Mouse (Mus musculus) inflammation-experienced regulatory T-cells, adult 6 months (primary cell): Measurements from ENCODE around the gene Bin2. TPM values are rescaled to one million over a fixed set of nuclear protein-coding genes. Genes with fewer than 3 reads are reported as not detected.

ENCODE experiments used
- ATAC-seq: one replicate; pipeline ENCODE4 v1.8.0; 2017
- polyA plus RNA-seq, 3 experiments: library from polyadenylated mRNA; unstranded; fragments of 100-300 nt; shearing (Covaris generic); gene quantifications; one replicate each; pipeline ENCODE4 v1.2.1; 2017

Bin2 gene
- polyA plus RNA-seq, 3 experiments from 2014 or later, result 292 to 493 (median 317) TPM

DNA sequence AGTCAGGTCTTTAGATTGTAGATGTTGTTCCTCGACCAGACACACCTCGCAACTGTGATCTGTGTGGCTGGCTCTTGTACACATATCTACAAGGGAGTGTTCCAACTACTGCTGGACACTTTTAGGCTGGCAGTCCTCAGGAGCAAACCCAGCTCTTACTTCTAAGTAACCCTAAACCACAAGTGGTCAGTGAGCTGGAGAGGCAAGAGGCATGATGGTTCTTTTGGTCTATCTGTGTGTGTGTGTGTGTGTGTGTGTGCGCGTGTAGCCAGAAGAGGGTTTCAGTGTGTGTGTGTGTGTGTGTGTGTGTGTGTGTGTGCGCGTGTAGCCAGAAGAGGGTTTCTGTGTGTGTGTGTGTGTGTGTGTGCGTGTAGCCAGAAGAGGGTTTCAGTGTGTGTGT is 26.9 kb downstream of the Bin2 start:
- no peak for ATAC-seq

DNA sequence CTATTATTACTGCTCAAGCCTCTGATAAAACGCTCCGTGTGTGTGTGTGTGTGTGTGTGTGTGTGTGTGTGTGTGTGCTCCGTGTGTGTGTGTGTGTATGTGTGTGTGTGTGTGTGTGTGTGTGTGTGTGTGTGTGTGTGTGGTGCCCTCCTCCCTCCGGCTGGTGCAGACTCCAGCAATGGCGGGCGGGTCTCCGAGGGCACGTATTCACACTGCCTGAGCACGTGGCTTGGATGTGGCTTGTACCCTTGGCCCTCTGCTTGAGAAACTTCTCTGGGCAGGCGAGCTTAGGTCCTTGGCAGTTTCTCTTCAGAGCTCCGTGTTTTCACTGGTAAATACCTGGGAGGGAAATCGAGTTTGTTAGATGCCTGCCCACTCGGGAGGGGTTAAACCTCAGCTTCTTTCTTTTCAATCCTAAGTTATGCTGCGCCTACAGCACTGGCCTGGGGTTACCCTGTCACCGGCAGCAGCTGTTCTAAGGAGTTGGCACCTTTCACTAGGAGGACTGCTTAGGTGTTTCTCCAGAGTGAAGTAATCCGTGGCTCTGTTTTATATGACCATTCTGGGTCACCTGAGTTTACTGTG is 28.0 kb downstream of the Bin2 start:
- ATAC-seq, result no peak

DNA sequence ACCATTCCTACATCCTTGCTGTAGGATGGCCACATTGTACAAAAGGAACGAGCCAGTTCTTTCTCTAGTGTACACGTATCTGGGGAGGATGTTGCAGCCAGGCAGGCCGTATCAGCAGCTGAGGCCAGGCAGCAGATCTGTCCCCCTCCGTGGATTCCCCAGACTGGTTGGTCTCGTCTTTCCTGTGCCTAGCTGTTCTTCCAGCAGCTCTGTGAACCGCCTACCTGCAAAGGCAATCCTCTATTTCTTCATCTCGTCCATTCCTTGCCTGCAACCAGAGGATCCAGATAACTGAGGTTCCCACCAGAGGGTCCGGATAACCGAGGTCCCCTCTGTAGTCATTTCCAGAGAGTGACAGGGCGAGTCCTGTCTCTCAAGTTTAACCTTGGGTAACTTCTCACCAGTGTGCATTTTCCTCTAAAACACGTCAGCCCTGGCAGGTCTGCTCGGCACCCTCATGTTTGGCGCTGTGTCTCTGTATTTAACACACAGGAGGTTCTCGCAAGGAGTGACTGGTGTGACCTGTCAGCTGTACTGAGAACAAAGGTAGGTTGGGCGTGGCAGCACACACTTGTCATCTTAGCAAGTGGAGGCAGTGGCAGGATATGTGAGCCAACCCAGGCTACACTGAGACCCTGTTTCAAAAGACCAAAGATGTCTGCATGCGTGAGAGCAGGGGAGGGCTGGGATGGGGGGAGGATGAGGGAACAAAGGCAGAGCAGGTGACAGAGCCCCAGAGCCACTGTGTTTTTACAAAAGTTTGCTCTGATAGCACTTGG is 29.2 kb downstream of the Bin2 start:
- no peak for ATAC-seq

DNA sequence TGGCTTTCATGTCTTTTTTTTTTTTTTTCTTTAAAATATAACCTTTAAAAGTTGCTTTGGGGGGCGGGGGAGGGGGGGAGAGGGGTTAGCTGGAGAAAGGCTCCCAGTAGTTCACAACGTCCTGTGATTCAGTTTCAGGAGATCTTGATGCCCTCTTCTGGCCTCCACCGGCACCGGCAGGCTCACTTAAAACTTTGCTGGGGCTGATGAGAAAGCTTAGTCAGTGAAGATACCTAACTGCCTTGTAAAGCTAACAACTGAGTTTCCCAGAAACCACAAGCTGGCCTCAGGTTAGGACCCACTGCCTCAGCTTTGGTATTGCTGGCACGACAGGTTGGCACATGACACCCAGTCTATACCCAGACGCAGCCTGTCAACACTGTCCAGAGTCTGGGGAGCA is 31.7 kb downstream of the Bin2 start:
- peak; percentile 57 for ATAC-seq

DNA sequence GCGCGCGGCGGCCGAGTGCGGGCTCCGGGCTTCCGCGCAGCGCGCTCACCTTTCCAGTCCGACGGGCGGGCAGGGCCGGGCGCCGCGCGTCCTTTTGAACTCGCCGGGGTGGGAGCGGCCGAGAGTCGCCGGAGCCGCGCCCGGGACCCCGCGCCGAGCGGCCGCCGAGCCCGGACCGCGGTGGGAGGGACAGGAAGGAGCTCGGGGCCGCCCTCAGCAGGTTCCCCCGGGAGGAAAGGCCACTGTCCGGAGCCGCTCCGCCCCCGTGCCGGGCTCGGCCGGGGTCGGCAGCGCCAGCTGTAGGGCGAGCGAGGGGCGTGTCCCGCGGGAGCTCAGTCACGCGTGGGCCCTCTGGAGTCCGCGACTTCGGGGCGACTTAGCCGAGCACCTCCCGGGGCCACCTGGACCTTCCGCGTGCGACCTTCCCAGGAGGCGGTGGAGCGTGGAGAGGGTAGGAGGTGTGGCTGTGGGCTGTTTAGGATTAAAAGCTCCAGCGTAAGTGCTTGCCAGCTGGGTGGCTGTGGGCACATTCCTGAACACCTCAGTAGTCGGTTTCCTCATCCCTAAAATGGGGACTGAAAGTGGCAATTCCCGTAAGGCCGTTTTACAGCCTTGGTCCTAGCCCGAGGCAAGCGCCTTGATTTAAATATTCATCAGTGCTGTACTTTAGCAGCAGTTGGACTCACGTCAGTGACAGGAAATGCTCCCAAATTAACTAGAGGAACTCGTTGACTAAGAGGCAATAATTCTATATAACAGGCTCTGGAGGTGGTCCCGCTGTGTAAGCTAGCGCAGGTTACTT is 32.5 kb downstream of the Bin2 start, which contains the start of gene Smagp:
Smagp (minus strand) TSS at position 241 of the 802 bp plus-strand sequence.
- ATAC-seq, result peak; percentile 43

DNA sequence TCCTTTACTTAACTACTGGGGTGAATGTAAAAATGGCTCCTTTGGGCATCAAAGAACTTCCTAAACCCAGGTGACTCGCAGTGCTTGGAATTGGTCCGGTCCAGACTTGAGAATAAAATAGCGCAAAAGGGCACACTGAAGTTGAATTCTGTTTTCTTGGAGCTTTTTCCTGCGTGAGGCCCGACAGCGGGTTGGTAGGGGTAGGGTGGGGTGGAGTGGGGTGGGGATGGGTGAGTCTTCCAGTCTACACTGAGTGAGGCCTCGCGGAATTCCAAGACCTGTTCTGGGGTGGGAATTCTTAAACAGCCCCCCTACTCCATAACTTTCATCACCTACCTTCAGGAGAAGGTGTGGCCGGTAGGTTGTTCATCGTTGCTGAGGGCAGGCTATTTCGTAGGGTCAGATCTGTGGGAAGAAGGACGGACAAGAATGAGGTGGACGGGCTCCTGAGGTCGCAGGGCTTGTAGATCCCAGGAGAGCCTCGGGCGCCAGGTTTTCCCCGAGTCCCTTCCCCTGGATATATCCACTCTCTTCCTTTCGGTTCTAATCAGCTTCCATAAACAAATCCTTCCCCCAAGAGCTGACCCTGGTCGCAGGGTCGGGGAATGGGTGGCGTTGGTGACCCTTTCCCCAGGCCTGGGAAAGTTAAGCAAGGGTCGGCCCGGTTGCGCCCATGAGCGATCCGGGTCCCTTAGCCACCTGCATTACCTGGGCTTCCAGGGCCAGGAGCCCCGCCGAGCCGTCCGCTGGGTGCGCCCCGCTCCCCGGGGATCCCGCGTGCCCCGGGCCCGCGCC is 33.3 kb downstream of the Bin2 start:
- no peak for ATAC-seq

DNA sequence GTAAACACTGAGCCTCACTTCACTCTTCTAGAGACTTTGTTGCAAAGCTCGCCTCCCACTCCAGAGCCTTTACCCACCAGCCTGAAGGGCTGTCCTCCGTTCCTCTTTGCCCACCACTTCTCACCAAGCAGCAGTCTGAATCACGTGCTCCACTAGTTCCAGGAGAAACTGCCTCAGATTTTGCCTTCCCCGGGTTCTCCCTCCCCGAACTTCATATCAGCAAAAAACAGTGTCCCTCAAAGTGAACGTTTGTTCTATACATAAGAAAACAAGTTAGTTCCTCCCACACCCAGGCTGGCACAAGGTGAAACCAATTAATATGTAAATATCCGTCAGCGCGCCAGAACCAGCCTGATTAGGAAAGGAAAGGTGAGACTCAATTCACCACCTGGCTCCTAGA is 34.1 kb downstream of the Bin2 start:
- ATAC-seq, result no peak

DNA sequence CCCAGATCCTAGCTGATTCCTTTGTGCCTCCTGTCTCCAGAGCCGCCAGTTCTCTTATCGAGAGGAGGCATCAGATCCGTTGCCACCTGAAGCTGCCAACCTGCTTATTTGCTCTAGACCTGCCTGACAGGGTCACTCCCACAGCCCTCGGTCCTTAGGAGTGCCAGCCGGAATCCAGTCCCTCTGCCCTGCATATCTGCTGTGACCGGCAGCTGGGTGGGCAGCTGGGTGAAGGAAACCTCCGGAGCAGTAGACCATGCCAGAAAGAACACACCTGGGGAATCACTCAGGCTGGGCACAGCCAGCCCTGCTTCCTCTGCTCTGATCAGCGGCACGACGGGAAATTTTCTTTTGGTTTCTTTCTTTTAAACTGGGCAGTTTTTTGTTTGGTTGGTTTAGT is 36.0 kb downstream of the Bin2 start:
- no peak for ATAC-seq

DNA sequence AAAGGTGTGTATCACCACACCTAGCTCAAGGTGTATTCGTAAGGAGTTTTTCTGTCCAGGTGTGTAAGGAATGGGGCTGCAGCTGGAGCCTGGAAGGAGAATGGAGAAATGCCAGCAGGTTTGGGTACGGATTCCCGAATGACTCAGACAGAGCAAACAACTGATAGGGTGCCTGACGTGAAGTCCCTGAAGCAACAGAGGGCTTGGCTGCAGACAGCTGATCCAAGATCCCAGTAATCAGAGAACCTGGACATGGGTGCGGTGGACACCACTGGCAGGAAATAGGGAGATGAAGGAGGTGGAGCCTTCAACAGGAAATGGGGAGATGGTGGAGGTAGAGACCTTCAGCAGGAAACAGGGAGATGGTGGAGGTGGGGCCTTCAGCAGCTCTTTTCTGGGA is 37.0 kb downstream of the Bin2 start:
- no peak for ATAC-seq

DNA sequence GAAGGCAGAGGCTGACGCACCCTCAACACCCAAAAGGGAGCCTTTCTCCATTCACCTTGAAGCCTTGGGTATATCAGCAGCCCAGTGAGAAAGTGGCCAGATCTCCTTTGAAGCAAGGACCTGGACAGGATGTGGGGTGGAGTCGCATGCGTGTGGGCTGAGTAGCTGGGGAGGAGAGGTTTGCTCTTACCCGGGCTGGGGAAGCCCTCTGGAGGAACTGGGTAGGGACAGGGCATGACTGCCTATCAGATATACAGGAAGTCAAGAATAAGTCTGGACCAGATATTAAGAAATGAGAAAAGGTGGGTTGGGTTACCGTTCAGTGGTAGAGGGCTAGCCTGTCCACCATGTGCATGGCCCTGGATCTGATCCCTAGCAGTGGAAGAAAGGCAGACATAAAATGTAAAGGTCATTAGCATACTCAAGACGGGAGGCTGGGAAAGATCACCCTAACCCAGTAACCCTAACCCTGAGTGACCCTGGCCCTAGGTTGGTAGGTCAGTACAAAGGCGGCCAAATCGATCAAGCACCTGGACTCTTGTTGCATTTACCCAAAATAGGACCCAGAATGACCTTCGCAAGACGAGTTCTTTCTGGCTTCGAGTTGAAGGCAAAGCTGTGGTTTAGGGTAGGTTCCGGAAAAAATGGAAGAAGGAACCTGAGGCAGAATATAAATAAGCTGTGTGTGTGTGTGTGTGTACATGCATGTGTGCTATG is 37.7 kb downstream of the Bin2 start:
- ATAC-seq, result no peak

DNA sequence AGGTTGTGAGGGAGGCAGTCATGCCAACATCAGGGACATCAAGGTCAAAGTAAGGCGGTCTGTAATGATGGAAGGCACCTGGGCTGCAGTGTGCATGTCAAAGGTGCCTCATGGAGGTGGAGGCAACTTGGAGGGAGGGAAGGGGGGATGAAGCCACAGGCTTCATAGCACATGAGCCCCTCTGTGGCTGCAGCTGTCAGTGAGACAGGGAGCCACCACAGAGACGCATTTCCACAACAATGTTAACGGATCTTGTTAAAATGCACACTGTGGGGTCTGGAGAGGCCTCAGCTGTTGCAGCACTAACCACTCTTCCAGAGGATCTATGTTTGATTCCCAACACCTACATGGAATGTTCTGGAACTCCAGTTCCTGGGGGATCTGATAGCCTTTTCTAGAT is 39.2 kb downstream of the Bin2 start:
- no peak for ATAC-seq

DNA sequence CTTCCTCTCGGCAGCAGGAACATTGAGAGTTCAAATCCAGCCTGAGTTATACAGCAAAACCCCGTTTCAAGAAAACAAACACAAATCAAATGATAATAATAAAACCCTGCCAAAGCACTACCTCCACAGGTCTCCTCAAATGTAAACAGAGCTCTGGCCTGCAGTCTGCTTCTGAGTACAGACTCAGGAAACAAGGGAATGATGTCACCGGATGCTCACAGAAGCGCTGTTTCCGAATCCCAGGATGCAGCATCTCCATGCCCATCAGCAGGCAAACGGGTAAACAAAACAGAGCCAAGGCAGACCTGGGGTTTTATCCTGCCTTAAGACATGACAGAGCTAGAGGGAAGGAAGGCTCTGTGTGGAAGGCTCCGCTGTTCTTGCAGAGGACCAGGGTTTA is 40.6 kb downstream of the Bin2 start:
- no peak for ATAC-seq

DNA sequence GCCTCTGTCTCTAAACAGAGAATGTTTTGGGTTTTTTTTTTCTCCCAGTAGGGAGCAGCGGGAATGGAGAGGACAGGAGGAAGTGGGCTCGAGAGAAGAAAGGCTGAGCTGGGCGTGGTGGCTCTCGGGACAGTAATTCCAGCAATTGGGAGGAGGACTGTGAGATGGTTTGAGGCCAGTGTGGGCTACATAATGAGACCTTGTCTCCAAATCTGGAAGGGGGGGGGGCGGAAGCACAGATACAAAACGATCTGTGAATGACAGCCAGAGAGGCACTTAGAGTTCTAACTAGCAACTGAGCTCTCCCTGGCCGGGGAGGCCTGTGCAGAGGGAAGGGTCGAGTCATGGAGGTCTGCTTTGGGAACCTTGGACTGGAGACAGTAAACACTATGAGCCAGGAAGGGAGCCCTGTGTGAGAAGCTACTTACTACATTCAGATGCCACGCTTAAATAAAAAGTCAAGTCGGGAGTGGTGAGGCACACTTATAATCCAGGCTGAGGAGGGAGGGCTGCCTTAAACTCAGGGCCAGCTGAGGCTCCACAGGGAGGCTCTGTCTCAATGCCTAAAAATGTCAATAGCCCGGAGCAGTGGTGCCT is 41.5 kb downstream of the Bin2 start:
- no peak for ATAC-seq

DNA sequence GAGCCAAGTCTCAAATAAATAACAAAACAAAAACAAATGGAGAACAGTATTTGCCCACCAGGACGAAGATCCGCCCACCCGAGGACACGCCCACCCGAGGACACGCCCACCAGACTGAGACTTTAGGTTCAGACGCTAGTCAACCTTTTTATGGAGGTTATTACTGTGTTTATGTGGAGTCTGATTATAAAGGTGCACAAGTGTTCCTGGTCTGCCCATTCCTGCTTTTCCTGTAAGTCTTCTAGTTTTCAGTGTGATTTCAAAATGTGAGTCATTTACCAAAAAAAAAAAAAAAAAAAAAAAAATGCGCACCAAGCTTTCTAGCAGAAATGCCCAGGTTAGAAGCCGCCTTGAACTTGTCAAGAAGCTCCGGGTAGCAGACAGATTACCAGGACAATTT is 42.1 kb downstream of the Bin2 start:
- ATAC-seq, result no peak

DNA sequence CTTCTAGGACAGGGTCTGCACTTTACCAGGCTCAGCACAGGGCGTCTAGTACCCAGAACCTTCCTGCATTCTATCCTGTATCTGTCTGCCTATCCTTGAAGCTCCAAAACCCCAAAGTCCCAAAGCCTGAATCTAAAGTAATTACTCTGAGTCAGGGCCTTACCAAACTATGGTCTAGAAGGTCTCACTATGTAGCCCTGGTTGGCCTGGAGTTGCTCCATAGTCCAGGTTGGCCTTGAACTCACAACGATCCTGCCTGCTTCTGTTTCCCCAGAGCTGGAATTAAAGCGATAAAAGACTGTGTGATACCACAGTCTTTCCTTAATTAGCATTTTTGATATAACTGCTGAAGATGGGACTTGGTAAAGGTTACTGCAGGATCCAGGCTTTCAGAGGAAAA is 44.9 kb downstream of the Bin2 start:
- no peak for ATAC-seq

DNA sequence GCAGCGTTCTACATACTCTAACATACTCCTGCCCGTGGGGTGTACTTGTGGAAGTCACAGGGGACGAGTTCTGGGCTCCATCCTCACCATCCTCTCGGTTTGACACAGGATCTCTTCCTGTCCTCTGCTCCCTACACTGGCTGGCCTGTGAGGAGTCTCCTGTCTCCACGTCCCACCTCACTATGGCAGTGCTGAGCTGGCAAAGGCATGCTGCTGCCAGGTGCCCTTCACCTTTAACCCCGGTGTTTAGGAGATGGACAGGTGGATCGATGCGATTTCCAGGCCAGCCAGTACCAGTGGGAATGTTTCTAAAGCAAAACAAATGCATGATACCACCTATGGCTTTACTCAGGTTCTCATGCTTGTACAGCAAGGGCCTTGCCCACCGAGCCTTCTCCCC is 45.6 kb downstream of the Bin2 start:
- ATAC-seq, result no peak

DNA sequence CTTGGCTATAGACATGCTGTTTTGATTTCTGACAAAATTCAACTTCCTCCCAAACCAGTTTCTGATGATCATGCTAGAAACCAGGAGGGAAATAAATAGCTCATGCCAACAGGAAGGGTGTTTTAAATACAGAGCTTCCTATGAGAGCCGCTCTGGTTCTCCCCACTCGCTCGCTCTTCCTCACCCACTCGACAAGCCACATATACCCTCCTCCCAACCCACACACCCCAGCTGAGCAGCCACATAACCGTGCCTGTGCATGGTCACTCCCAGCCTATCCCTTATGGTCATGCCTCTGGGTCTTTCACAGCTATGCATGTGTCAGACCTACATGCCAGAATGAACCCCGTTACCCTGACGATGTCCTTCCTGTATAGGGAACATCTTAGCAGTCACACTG is 47.2 kb downstream of the Bin2 start:
- peak; percentile 22 for ATAC-seq

DNA sequence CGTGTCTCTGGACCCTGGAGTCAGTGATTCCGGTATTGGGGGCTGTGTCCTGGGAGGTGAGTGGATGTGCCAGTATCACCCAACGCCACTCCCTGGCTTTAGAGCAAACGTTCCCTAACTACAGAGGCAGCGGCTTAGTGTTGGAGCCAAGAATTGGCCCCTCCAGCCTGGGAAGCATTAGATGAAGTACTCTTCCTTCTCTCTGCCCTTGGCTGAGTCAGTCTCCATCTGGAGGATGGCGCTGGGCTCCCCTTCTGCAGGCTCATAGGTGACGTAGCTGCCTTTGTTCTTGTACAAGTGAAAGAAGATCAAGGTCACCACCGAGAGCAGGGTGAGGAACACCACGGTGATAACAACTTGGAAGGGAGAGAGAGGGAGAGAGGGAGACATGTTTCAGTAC is 47.7 kb downstream of the Bin2 start:
- ATAC-seq, result peak; percentile 13

DNA sequence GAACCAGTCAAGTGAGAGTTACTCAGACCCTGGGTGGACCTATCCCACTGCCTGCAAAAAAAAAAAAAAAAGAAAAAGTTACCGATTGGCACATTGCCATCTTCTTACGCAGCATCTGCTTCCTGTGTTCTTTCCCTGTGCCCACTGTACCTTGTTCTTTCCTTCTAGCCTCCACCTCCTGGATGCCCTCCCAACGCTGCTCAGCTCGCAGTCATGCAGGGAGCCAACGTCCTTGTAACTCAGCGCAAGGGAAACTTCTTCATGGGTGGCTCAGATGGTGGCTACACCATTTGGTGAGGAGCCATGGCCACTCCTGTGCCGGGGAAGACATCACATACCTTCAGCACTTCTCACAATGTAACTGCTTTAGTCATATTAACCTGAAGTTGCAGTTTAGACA is 50.2 kb downstream of the Bin2 start:
- no peak for ATAC-seq

DNA sequence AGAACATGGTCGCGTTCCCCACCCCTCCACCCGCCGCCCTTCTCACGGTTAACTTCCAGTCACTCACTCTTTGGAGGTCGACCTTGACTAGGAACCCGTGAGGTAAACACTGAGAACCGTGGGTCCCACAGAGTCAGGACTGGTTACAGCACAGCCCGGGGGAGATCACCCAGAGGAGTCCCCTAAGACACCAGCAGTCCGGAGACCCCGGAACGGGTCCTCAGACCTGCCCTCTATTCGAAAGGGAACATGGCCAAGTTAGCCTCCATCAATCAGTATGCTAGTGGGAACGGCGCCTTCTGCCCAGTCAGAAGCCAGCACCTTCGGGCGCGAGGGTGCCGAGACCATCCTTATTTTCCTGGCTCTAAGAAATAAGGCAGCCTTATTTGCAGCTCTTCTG is 53.1 kb downstream of the Bin2 start:
- no peak for ATAC-seq

DNA sequence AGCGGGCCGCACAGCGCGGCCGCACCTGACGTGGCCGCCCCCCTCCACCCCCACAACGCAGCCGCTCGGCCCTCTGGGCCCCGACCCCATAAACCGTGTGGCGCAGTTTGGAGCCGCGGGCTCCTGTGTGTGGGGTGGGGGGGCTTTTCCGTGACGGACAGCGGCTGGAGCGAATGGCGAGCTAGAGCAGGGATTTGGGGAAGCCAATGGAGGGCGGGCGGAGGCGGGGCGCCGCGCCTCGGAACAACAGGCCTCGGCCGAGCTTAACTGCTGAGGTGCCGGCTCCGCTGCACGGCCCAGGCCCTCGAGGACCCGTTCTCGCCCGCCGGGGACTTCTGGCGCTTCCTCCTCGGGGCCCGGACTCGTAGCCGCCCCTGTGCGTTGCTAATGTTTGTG is 53.5 kb downstream of the Bin2 start:
- peak; percentile 39 for ATAC-seq
